Mouse (Mus musculus): Measurements from ENCODE around the gene Dact3. TPM values are rescaled to one million over a fixed set of nuclear protein-coding genes. Genes with fewer than 3 reads are reported as not detected.

The Dact3 gene
- polyA plus RNA-seq, 1 experiment: 31.7 TPM

GRCm38 (mm10) chr7:16894279-16894678, 19.2 kb downstream of the Dact3 start:
- H3K4me1 ChIP-seq (ENCODE audit: control insufficient read depth, insufficient read depth, low read length): 0 out of 2 replicates have a peak, but pooled peaks cover 2% of the 10 kb centered on the region
- 33% methylated on average over 4 of the region's 4 CpGs for WGBS
- DNase-seq: no peak
- no peak for TF ChIP-seq CTCF (IDR thresholded peaks at IDR 0.05; ENCODE audit: insufficient read depth, low read length)
- no peak for TF ChIP-seq POLR2A (IDR thresholded peaks at IDR 0.05; ENCODE audit: borderline replicate concordance, extremely low read depth, low read depth, low read length)
- H3K4me3 ChIP-seq (replicated peaks; ENCODE audit: extremely low read depth, low read depth, low read length): no peak overlapping the region

GRCm38 (mm10) chr7:16895000-16895399, 19.9 kb downstream of the Dact3 start:
- WGBS: under 1% methylated on average over 23 of the region's 24 CpGs
- TF ChIP-seq POLR2A (IDR thresholded peaks at IDR 0.05; ENCODE audit: borderline replicate concordance, extremely low read depth, low read depth, low read length): no peak
- peak; percentile 91 for TF ChIP-seq CTCF (IDR thresholded peaks at IDR 0.05; ENCODE audit: insufficient read depth, low read length)
- Histone ChIP-seq H3K4me1 (ENCODE audit: control insufficient read depth, insufficient read depth, low read length) (0 out of 2 replicates have a peak, but pooled peaks cover 2% of the 10 kb centered on the region), H3K4me3 (replicated peaks; ENCODE audit: extremely low read depth, low read depth, low read length) (no peak overlapping the region)
- peak; percentile 74 for DNase-seq

- WGBS: 37% methylated on average over 10 of the region's 10 CpGs
- H3K4me1 ChIP-seq (ENCODE audit: control insufficient read depth, insufficient read depth, low read length): 0 out of 2 replicates have a peak, but pooled peaks cover 2% of the 10 kb centered on the region
- DNase-seq: no peak
- TF ChIP-seq POLR2A (IDR thresholded peaks at IDR 0.05; ENCODE audit: borderline replicate concordance, extremely low read depth, low read depth, low read length) (no peak), CTCF (IDR thresholded peaks at IDR 0.05; ENCODE audit: insufficient read depth, low read length) (no peak)
- H3K4me3 ChIP-seq (replicated peaks; ENCODE audit: extremely low read depth, low read depth, low read length): no peak overlapping the region
Observed at GRCm38 (mm10) chr7:16895511-16895910, 20.4 kb downstream of the Dact3 start.

- no peak for DNase-seq
- WGBS: 55% methylated on average over 5 of the region's 5 CpGs
- H3K4me1 ChIP-seq (ENCODE audit: control insufficient read depth, insufficient read depth, low read length): no peaks in the 10 kb centered on the region
- TF ChIP-seq POLR2A (IDR thresholded peaks at IDR 0.05; ENCODE audit: borderline replicate concordance, extremely low read depth, low read depth, low read length) (no peak), CTCF (IDR thresholded peaks at IDR 0.05; ENCODE audit: insufficient read depth, low read length) (no peak)
- H3K4me3 ChIP-seq (replicated peaks; ENCODE audit: extremely low read depth, low read depth, low read length): no peak overlapping the region
Observed at GRCm38 (mm10) chr7:16900526-16900925, 25.4 kb downstream of the Dact3 start.

GRCm38 (mm10) chr7:16903439-16903955, 28.4 kb downstream of the Dact3 start:
- WGBS: 89% methylated on average over 2 of the region's 2 CpGs
- no peak for TF ChIP-seq CTCF (IDR thresholded peaks at IDR 0.05; ENCODE audit: insufficient read depth, low read length)
- no peak for TF ChIP-seq POLR2A (IDR thresholded peaks at IDR 0.05; ENCODE audit: borderline replicate concordance, extremely low read depth, low read depth, low read length)
- H3K4me1 ChIP-seq (ENCODE audit: control insufficient read depth, insufficient read depth, low read length): peaks cover 9% of the 10 kb centered on the region; the same call in 1 of the 2 replicates
- no peak for DNase-seq
- no peak overlapping the region for H3K4me3 ChIP-seq (replicated peaks; ENCODE audit: extremely low read depth, low read depth, low read length)

GRCm38 (mm10) chr7:16904120-16904675, 29.1 kb downstream of the Dact3 start:
- no peak for DNase-seq
- H3K4me1 ChIP-seq (ENCODE audit: control insufficient read depth, insufficient read depth, low read length): peaks cover 9% of the 10 kb centered on the region; the same call in 1 of the 2 replicates
- TF ChIP-seq POLR2A (IDR thresholded peaks at IDR 0.05; ENCODE audit: borderline replicate concordance, extremely low read depth, low read depth, low read length) (no peak), CTCF (IDR thresholded peaks at IDR 0.05; ENCODE audit: insufficient read depth, low read length) (no peak)
- 43% methylated on average over 9 of the region's 10 CpGs for WGBS
- no peak overlapping the region for H3K4me3 ChIP-seq (replicated peaks; ENCODE audit: extremely low read depth, low read depth, low read length)

- TF ChIP-seq CTCF (IDR thresholded peaks at IDR 0.05; ENCODE audit: insufficient read depth, low read length) (no peak), POLR2A (IDR thresholded peaks at IDR 0.05; ENCODE audit: borderline replicate concordance, extremely low read depth, low read depth, low read length) (no peak)
- H3K4me1 ChIP-seq (ENCODE audit: control insufficient read depth, insufficient read depth, low read length): peaks cover 9% of the 10 kb centered on the region; the same call in 1 of the 2 replicates
- H3K4me3 ChIP-seq (replicated peaks; ENCODE audit: extremely low read depth, low read depth, low read length): no peak overlapping the region
- DNase-seq: no peak
- 62% methylated on average over 9 of the region's 9 CpGs for WGBS
Observed at GRCm38 (mm10) chr7:16905491-16906021, 30.4 kb downstream of the Dact3 start.

GRCm38 (mm10) chr7:16906281-16906680, 31.2 kb downstream of the Dact3 start, which contains the start of gene Ptgir:
Ptgir (plus strand) TSS chr7:16906490.
- Histone ChIP-seq H3K4me3 (replicated peaks; ENCODE audit: extremely low read depth, low read depth, low read length) (no peak within 1 kb of the TSS), H3K4me1 (ENCODE audit: control insufficient read depth, insufficient read depth, low read length) (peaks cover 9% of the 10 kb centered on the region; the same call in 1 of the 2 replicates)
- DNase-seq: no peak
- 22% methylated on average over 6 of the region's 6 CpGs for WGBS
- TF ChIP-seq CTCF (IDR thresholded peaks at IDR 0.05; ENCODE audit: insufficient read depth, low read length) (no peak), POLR2A (IDR thresholded peaks at IDR 0.05; ENCODE audit: borderline replicate concordance, extremely low read depth, low read depth, low read length) (no peak)

GRCm38 (mm10) chr7:16906889-16907559, 31.9 kb downstream of the Dact3 start:
- peaks cover 9% of the 10 kb centered on the region; the same call in 1 of the 2 replicates for H3K4me1 ChIP-seq (ENCODE audit: control insufficient read depth, insufficient read depth, low read length)
- DNase-seq: no peak
- TF ChIP-seq CTCF (IDR thresholded peaks at IDR 0.05; ENCODE audit: insufficient read depth, low read length): no peak
- no peak for TF ChIP-seq POLR2A (IDR thresholded peaks at IDR 0.05; ENCODE audit: borderline replicate concordance, extremely low read depth, low read depth, low read length)
- 92% methylated on average over 41 of the region's 41 CpGs for WGBS
- peak overlapping the region; percentile 8 for H3K4me3 ChIP-seq (replicated peaks; ENCODE audit: extremely low read depth, low read depth, low read length)
